Mouse (Mus musculus): ENCODE data around the gene Rhoj. TPM values are rescaled to one million over a fixed set of nuclear protein-coding genes. Genes with fewer than 3 reads are reported as not detected.

Gene Rhoj
- total and polyA plus RNA-seq, 3 experiments, result not detected

- Histone ChIP-seq H3K4me3 (replicated peaks in 1 of 3; ENCODE audit: low read depth in 2 of 3, low read length in 2 of 3, poor library complexity in 1 of 3) (no peak overlapping the region), H3K9me3 (replicated peaks; ENCODE audit: low read length) (no peaks in the 10 kb centered on the region), H3K79me2 (replicated peaks; ENCODE audit: control insufficient read depth, extremely low read depth, insufficient read depth, poor library complexity, severe bottlenecking) (no peaks in the 10 kb centered on the region), H3K27me3 (replicated peaks) (no peaks in the 10 kb centered on the region), H3K9ac (ENCODE audit: insufficient read depth, low read depth) (no peak overlapping the region), H3K36me3 (replicated peaks in 1 of 2; ENCODE audit: control insufficient read depth in 1 of 2, insufficient read depth in 1 of 2, low read length in 1 of 2) (no peaks in the 10 kb centered on the region), H3K27ac (ENCODE audit: insufficient read depth, low read depth) (no peak overlapping the region), H3K4me2 (ENCODE audit: insufficient read depth, low read depth, poor library complexity, severe bottlenecking) (no peak overlapping the region), H3K4me1 (ENCODE audit: control insufficient read depth in 1 of 2, insufficient read depth in 2 of 2) (no peaks in the 10 kb centered on the region)
- dilution Hi-C loops (cut with MboI; ENCODE audit: extremely low pct_ligation_motif_present, extremely low pct_unique_long_range_greater_than_20kb, low sequenced_read_pairs), result no loop called here
- in situ Hi-C loops (cut with MboI; ENCODE audit: low pct_ligation_motif_present, low pct_unique_long_range_greater_than_20kb, low sequenced_read_pairs), result no loop called here
- TF ChIP-seq IRF4 (IDR thresholded peaks at IDR 0.05; ENCODE audit: low read depth, low read length), result no peak
- no peak for TF ChIP-seq RAD21 (IDR thresholded peaks at IDR 0.05; ENCODE audit: low read depth, low read length)
- no peak for TF ChIP-seq MEF2A (IDR thresholded peaks at IDR 0.05; ENCODE audit: borderline replicate concordance, low read depth, low read length)
- no peak for TF ChIP-seq BHLHE40 (IDR thresholded peaks at IDR 0.05; ENCODE audit: low read depth, low read length)
- TF ChIP-seq SIN3A (IDR thresholded peaks at IDR 0.05; ENCODE audit: low read length), result no peak
- no peak for TF ChIP-seq ZC3H11A (IDR thresholded peaks at IDR 0.05; ENCODE audit: low read depth, low read length)
- no peak for TF ChIP-seq POLR2A (IDR thresholded peaks at IDR 0.05; ENCODE audit: low read depth, low read length)
- no peak for TF ChIP-seq ELF1 (IDR thresholded peaks at IDR 0.05; ENCODE audit: low read depth, low read length)
- TF ChIP-seq MAZ (IDR thresholded peaks at IDR 0.05; ENCODE audit: low read depth, low read length), result no peak
- no peak for TF ChIP-seq RCOR1 (conservative IDR thresholded peaks at IDR 0.05; ENCODE audit: low read depth, low read length)
- no peak for TF ChIP-seq CTCF (conservative IDR thresholded peaks at IDR 0.05 in 1 of 2, IDR thresholded peaks at IDR 0.05 in 1 of 2; ENCODE audit: low read depth in 2 of 2, low read length in 2 of 2)
- TF ChIP-seq MAX (IDR thresholded peaks at IDR 0.05; ENCODE audit: low read length), result no peak
- TF ChIP-seq JUND (conservative IDR thresholded peaks at IDR 0.05; ENCODE audit: low read depth, low read length), result no peak
- TF ChIP-seq MXI1 (IDR thresholded peaks at IDR 0.05; ENCODE audit: low read depth, low read length), result no peak
- no peak for TF ChIP-seq JUN (IDR thresholded peaks at IDR 0.05; ENCODE audit: insufficient read depth, low read depth, low read length)
- no peak for TF ChIP-seq MYC (IDR thresholded peaks at IDR 0.05; ENCODE audit: low read depth, low read length)
- no peak for TF ChIP-seq POLR2AphosphoS2 (IDR thresholded peaks at IDR 0.05; ENCODE audit: low read depth, low read length)
- no peak for TF ChIP-seq SMC3 (IDR thresholded peaks at IDR 0.05; ENCODE audit: low read depth, low read length)
- DNase-seq (ENCODE audit: extremely low read depth), result no peak
These were observed 31.8 kb downstream of the Rhoj start for GRCm38 (mm10) chr12:75339894-75340293.

DNA sequence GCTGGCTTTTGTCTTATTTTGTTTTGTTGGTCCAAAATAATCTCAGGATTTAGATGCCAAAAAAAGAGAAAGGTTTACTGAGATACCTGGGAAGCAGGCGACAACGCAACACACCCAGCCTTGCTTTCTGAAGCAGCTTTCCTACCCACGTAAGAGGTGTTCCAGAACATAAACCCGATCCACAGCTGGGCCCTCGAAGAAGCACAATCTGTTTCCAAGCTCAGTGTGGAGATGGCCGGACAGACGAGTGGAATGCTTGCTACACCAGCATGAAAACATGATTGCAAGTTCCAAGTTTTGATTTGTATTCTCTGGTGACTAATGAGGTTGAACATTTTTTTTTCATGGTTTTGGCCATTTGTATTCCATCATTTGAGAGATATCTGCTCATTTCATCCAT is 32.2 kb downstream of the Rhoj start:
- no peak for TF ChIP-seq SIN3A (IDR thresholded peaks at IDR 0.05; ENCODE audit: low read length)
- no peak for TF ChIP-seq HCFC1 (IDR thresholded peaks at IDR 0.05; ENCODE audit: low read depth, low read length)
- no peak for TF ChIP-seq ZNF384 (IDR thresholded peaks at IDR 0.05; ENCODE audit: low read depth, low read length)
- TF ChIP-seq GABPA (IDR thresholded peaks at IDR 0.05; ENCODE audit: insufficient replicate concordance, low read depth, low read length), result no peak
- TF ChIP-seq MXI1 (IDR thresholded peaks at IDR 0.05; ENCODE audit: low read depth, low read length), result no peak
- TF ChIP-seq ELF1 (IDR thresholded peaks at IDR 0.05; ENCODE audit: low read depth, low read length), result no peak
- no peak for TF ChIP-seq PAX5 (IDR thresholded peaks at IDR 0.05; ENCODE audit: low read length)
- no peak for TF ChIP-seq NRF1 (IDR thresholded peaks at IDR 0.05; ENCODE audit: low read depth, low read length)
- TF ChIP-seq RAD21 (IDR thresholded peaks at IDR 0.05; ENCODE audit: low read depth, low read length), result no peak
- TF ChIP-seq USF1 (IDR thresholded peaks at IDR 0.05; ENCODE audit: low read depth, low read length), result no peak
- TF ChIP-seq UBTF (IDR thresholded peaks at IDR 0.05; ENCODE audit: low read depth, low read length), result no peak
- no peak for TF ChIP-seq IRF4 (IDR thresholded peaks at IDR 0.05; ENCODE audit: low read depth, low read length)
- TF ChIP-seq RCOR1 (conservative IDR thresholded peaks at IDR 0.05; ENCODE audit: low read depth, low read length), result no peak
- TF ChIP-seq ZKSCAN1 (IDR thresholded peaks at IDR 0.05; ENCODE audit: borderline replicate concordance, low read depth, low read length), result no peak
- no peak for TF ChIP-seq CHD1 (IDR thresholded peaks at IDR 0.05; ENCODE audit: low read depth, low read length)
- Histone ChIP-seq H3K36me3 (replicated peaks in 1 of 2; ENCODE audit: control insufficient read depth in 1 of 2, insufficient read depth in 1 of 2, low read length in 1 of 2) (no peaks in the 10 kb centered on the region), H3K27ac (ENCODE audit: insufficient read depth, low read depth) (no peak overlapping the region), H3K9ac (ENCODE audit: insufficient read depth, low read depth) (no peak overlapping the region), H3K4me3 (replicated peaks in 1 of 3; ENCODE audit: low read depth in 2 of 3, low read length in 2 of 3, poor library complexity in 1 of 3) (no peak overlapping the region), H3K79me2 (replicated peaks; ENCODE audit: control insufficient read depth, extremely low read depth, insufficient read depth, poor library complexity, severe bottlenecking) (no peaks in the 10 kb centered on the region), H3K27me3 (replicated peaks) (no peaks in the 10 kb centered on the region), H3K4me1 (ENCODE audit: control insufficient read depth in 1 of 2, insufficient read depth in 2 of 2) (no peaks in the 10 kb centered on the region), H3K9me3 (replicated peaks; ENCODE audit: low read length) (no peaks in the 10 kb centered on the region), H3K4me2 (ENCODE audit: insufficient read depth, low read depth, poor library complexity, severe bottlenecking) (no peak overlapping the region)
- in situ Hi-C loops (cut with MboI; ENCODE audit: low pct_ligation_motif_present, low pct_unique_long_range_greater_than_20kb, low sequenced_read_pairs), result no loop called here
- dilution Hi-C loops (cut with MboI; ENCODE audit: extremely low pct_ligation_motif_present, extremely low pct_unique_long_range_greater_than_20kb, low sequenced_read_pairs), result no loop called here
- no peak for DNase-seq (ENCODE audit: extremely low read depth)
